Mouse (Mus musculus): Measurements from ENCODE around the gene Vps26a. TPM values are rescaled to one million over a fixed set of nuclear protein-coding genes. Genes with fewer than 3 reads are reported as not detected.

Gene Vps26a
- 41.0 and 46.3 TPM in 2 replicates for polyA plus RNA-seq (2015; fragmentation: Nextera tagmentation; extraction: Ambion mirVana)

GRCm38 (mm10) chr10:62486618-62487415 is at the start of gene Vps26a:
Vps26a (minus strand) TSS chr10:62486805.

GRCm38 (mm10) chr10:62527351-62527750 is 40.7 kb upstream of the Vps26a start, which contains the start of gene Srgn:
Srgn (minus strand) TSS chr10:62527451.

GRCm38 (mm10) chr10:62449364-62450279 is 37.0 kb downstream of the Vps26a start, which contains the start of the genes 4930507D05Rik and Supv3l1:
4930507D05Rik (plus strand) TSS chr10:62449489.
Supv3l1 (minus strand) TSS chr10:62449738.

GRCm38 (mm10) chr10:62422255-62422654 is 64.3 kb downstream of the Vps26a start, which contains the start of gene Hkdc1:
Hkdc1 (minus strand) TSS chr10:62422491.

Other genes with a start within 250 kb of the Vps26a start
- not detected in 2 replicates for gene Tacr2, start 234.4 kb downstream of the Vps26a start, polyA plus RNA-seq (2015; fragmentation: Nextera tagmentation; extraction: Ambion mirVana)
- gene Hk1, start 106.9 kb downstream of the Vps26a start, polyA plus RNA-seq (2015; fragmentation: Nextera tagmentation; extraction: Ambion mirVana), result 10.8 and 12.1 TPM in 2 replicates
- gene Hkdc1, start 64.3 kb downstream of the Vps26a start, polyA plus RNA-seq (2015; fragmentation: Nextera tagmentation; extraction: Ambion mirVana), result 0.09 TPM in 1 of 2 replicates, not detected in the other
- gene 4930507D05Rik, start 37.3 kb downstream of the Vps26a start, polyA plus RNA-seq (2015; fragmentation: Nextera tagmentation; extraction: Ambion mirVana), result 0.32 and 0.38 TPM in 2 replicates
- 17.5 and 18.9 TPM in 2 replicates for gene Supv3l1, start 37.1 kb downstream of the Vps26a start, polyA plus RNA-seq (2015; fragmentation: Nextera tagmentation; extraction: Ambion mirVana)
- 63.9 and 79.3 TPM in 2 replicates for gene Srgn, start 40.6 kb upstream of the Vps26a start, polyA plus RNA-seq (2015; fragmentation: Nextera tagmentation; extraction: Ambion mirVana)
- 21.1 and 24.8 TPM in 2 replicates for gene Kif1bp, start 91.7 kb upstream of the Vps26a start, polyA plus RNA-seq (2015; fragmentation: Nextera tagmentation; extraction: Ambion mirVana)
- 7.9 and 8.7 TPM in 2 replicates for gene Ddx21, start 115.5 kb upstream of the Vps26a start, polyA plus RNA-seq (2015; fragmentation: Nextera tagmentation; extraction: Ambion mirVana)
- gene Ddx50, start 164.4 kb upstream of the Vps26a start, polyA plus RNA-seq (2015; fragmentation: Nextera tagmentation; extraction: Ambion mirVana), result 73.4 and 82.1 TPM in 2 replicates
- gene Stox1, start 239.3 kb upstream of the Vps26a start, polyA plus RNA-seq (2015; fragmentation: Nextera tagmentation; extraction: Ambion mirVana), result 0.50 and 0.54 TPM in 2 replicates